Mouse (Mus musculus) embryonic facial prominence, embryonic 10.5 days (tissue): ENCODE measurements around the gene Slc44a3. TPM values are rescaled to one million over a fixed set of nuclear protein-coding genes. Genes with fewer than 3 reads are reported as not detected.

ENCODE experiments used
- DNase-seq: peaks from one replicate; pipeline ENCODE4 v3.0.0-alpha.2; 2017; ENCODE audit warnings: low spot score
- H3K27ac ChIP-seq: fragments of 300-500 bp; sonication (generic); replicated peaks from 2 replicates; pipeline ENCODE4 v1.5.1; 2016; ENCODE audit warnings: mild to moderate bottlenecking
- H3K27me3 ChIP-seq: fragments of 300-500 bp; sonication (generic); replicated peaks from 2 replicates; pipeline ENCODE4 v1.6.1; 2016; ENCODE audit warnings: low read depth, mild to moderate bottlenecking; ENCODE audit not compliant: poor library complexity, severe bottlenecking
- H3K36me3 ChIP-seq: fragments of 300-500 bp; sonication (generic); replicated peaks from 2 replicates; pipeline ENCODE4 v1.6.1; 2016; ENCODE audit warnings: mild to moderate bottlenecking, moderate library complexity
- H3K4me1 ChIP-seq: fragments of 300-500 bp; sonication (generic); 2 replicates; pipeline ENCODE4 v1.6.1; 2016
- H3K4me3 ChIP-seq: fragments of 300-500 bp; sonication (generic); 2 replicates; pipeline ENCODE4 v1.5.1; 2016; ENCODE audit warnings: mild to moderate bottlenecking, moderate library complexity
- H3K9me3 ChIP-seq: fragments of 300-500 bp; sonication (generic); 2 replicates; pipeline ENCODE4 v1.6.1; 2016; ENCODE audit warnings: mild to moderate bottlenecking
- WGBS: fragments of 180-500 bp; shearing (Covaris S2); methylation state at CpG from one replicate; pipeline ENCODE4 v1.1.7; 2016; 5-methylcytosine and 5-hydroxymethylcytosine counted together
- polyA plus RNA-seq: library from polyadenylated mRNA; unstranded; fragments of >200 nt; fragmentation: Nextera tagmentation; extraction: Ambion mirVana; gene quantifications from 2 replicates; pipeline ENCODE4 v1.2.1, GENCODE M21; 2016

Gene Slc44a3
- polyA plus RNA-seq, 1 experiment from 2014 or later: 1.6 TPM

GRCm38 (mm10) chr3:121462782-121463181 lies 69.4 kb downstream of the Slc44a3 start:
- Histone ChIP-seq H3K4me3 (no peak overlapping the region), H3K36me3 (peaks cover 42% of the 10 kb centered on the region), H3K27me3 (no peaks in the 10 kb centered on the region), H3K9me3 (no peaks in the 10 kb centered on the region), H3K27ac (no peak overlapping the region), H3K4me1 (peaks cover 38% of the 10 kb centered on the region)
- DNase-seq: no peak
- 91% methylated on average over 3 of the region's 3 CpGs for WGBS

- peaks cover 56% of the 10 kb centered on the region for H3K36me3 ChIP-seq
- H3K4me3 ChIP-seq: no peak overlapping the region
- H3K4me1 ChIP-seq: peaks cover 28% of the 10 kb centered on the region
- H3K27me3 ChIP-seq: no peaks in the 10 kb centered on the region
- no peak overlapping the region for H3K27ac ChIP-seq
- 94% methylated on average over 13 of the region's 13 CpGs for WGBS
- no peak for DNase-seq
- no peaks in the 10 kb centered on the region for H3K9me3 ChIP-seq
These were observed 70.7 kb downstream of the Slc44a3 start for GRCm38 (mm10) chr3:121461477-121461876.

- H3K27ac ChIP-seq: no peak overlapping the region
- peaks cover 64% of the 10 kb centered on the region for H3K36me3 ChIP-seq
- H3K9me3 ChIP-seq: no peaks in the 10 kb centered on the region
- H3K27me3 ChIP-seq: no peaks in the 10 kb centered on the region
- 90% methylated on average over 16 of the region's 16 CpGs for WGBS
- H3K4me3 ChIP-seq: no peak overlapping the region
- DNase-seq: no peak
- peaks cover 20% of the 10 kb centered on the region for H3K4me1 ChIP-seq
These were observed 71.6 kb downstream of the Slc44a3 start for GRCm38 (mm10) chr3:121460473-121461193.

GRCm38 (mm10) chr3:121458545-121459492 lies 73.4 kb downstream of the Slc44a3 start:
- H3K4me1 ChIP-seq: peaks cover 7% of the 10 kb centered on the region; the same call in 1 of the 2 replicates
- no peaks in the 10 kb centered on the region for H3K9me3 ChIP-seq
- WGBS: 84% methylated on average over 14 of the region's 14 CpGs
- DNase-seq: no peak
- no peak overlapping the region for H3K4me3 ChIP-seq
- H3K27ac ChIP-seq: no peak overlapping the region
- peaks cover 82% of the 10 kb centered on the region for H3K36me3 ChIP-seq
- H3K27me3 ChIP-seq: no peaks in the 10 kb centered on the region

GRCm38 (mm10) chr3:121451404-121451803 lies 80.8 kb downstream of the Slc44a3 start:
- Histone ChIP-seq H3K4me3 (no peak overlapping the region), H3K27me3 (no peaks in the 10 kb centered on the region), H3K27ac (no peak overlapping the region), H3K36me3 (peaks cover 90% of the 10 kb centered on the region), H3K9me3 (0 out of 2 replicates have a peak, but pooled peaks cover 3% of the 10 kb centered on the region), H3K4me1 (peaks cover 15% of the 10 kb centered on the region)
- no peak for DNase-seq
- 68% methylated on average over 10 of the region's 10 CpGs for WGBS

GRCm38 (mm10) chr3:121449527-121449926 lies 82.7 kb downstream of the Slc44a3 start:
- no peaks in the 10 kb centered on the region for H3K27me3 ChIP-seq
- no peak overlapping the region for H3K4me3 ChIP-seq
- DNase-seq: no peak
- peaks cover 9% of the 10 kb centered on the region; the same call in 1 of the 2 replicates for H3K9me3 ChIP-seq
- no peak overlapping the region for H3K27ac ChIP-seq
- peaks cover 85% of the 10 kb centered on the region for H3K36me3 ChIP-seq
- H3K4me1 ChIP-seq: peaks cover 15% of the 10 kb centered on the region
- 87% methylated on average over 8 of the region's 8 CpGs for WGBS

GRCm38 (mm10) chr3:121448606-121449005 lies 83.6 kb downstream of the Slc44a3 start:
- no peak overlapping the region for H3K4me3 ChIP-seq
- H3K9me3 ChIP-seq: peaks cover 11% of the 10 kb centered on the region; the same call in 1 of the 2 replicates
- WGBS: 73% methylated on average over 8 of the region's 8 CpGs
- no peaks in the 10 kb centered on the region for H3K27me3 ChIP-seq
- H3K4me1 ChIP-seq: peaks cover 15% of the 10 kb centered on the region
- peaks cover 85% of the 10 kb centered on the region for H3K36me3 ChIP-seq
- no peak overlapping the region for H3K27ac ChIP-seq
- DNase-seq: no peak

- Histone ChIP-seq H3K36me3 (peaks cover 86% of the 10 kb centered on the region), H3K27me3 (no peaks in the 10 kb centered on the region)
These were observed 84.2 kb downstream of the Slc44a3 start for GRCm38 (mm10) chr3:121448029-121448468.

GRCm38 (mm10) chr3:121446454-121446853 lies 85.8 kb downstream of the Slc44a3 start:
- WGBS: 81% methylated on average over 8 of the region's 8 CpGs

More at GRCm38 (mm10) chr3:121448029-121448468, 84.2 kb downstream of the Slc44a3 start:
- DNase-seq: no peak
- 38% methylated on average over 11 of the region's 11 CpGs for WGBS
- peaks cover 11% of the 10 kb centered on the region; the same call in 1 of the 2 replicates for H3K9me3 ChIP-seq
- H3K4me3 ChIP-seq: no peak overlapping the region
- no peak overlapping the region for H3K27ac ChIP-seq
- peaks cover 15% of the 10 kb centered on the region for H3K4me1 ChIP-seq

GRCm38 (mm10) chr3:121444414-121444813 lies 87.8 kb downstream of the Slc44a3 start:
- H3K36me3 ChIP-seq: peaks cover 86% of the 10 kb centered on the region
- peaks cover 29% of the 10 kb centered on the region for H3K4me1 ChIP-seq
- DNase-seq: no peak
- 96% methylated on average over 6 of the region's 6 CpGs for WGBS
- H3K27me3 ChIP-seq: no peaks in the 10 kb centered on the region
- peaks cover 11% of the 10 kb centered on the region; the same call in 1 of the 2 replicates for H3K9me3 ChIP-seq
- no peak overlapping the region for H3K27ac ChIP-seq
- H3K4me3 ChIP-seq: no peak overlapping the region

More at GRCm38 (mm10) chr3:121446454-121446853, 85.8 kb downstream of the Slc44a3 start:
- H3K4me3 ChIP-seq: no peak overlapping the region
- H3K27me3 ChIP-seq: no peaks in the 10 kb centered on the region
- H3K9me3 ChIP-seq: peaks cover 11% of the 10 kb centered on the region; the same call in 1 of the 2 replicates
- DNase-seq: no peak
- H3K36me3 ChIP-seq: peaks cover 86% of the 10 kb centered on the region
- no peak overlapping the region for H3K27ac ChIP-seq
- H3K4me1 ChIP-seq: peaks cover 15% of the 10 kb centered on the region

GRCm38 (mm10) chr3:121443861-121444271 lies 88.3 kb downstream of the Slc44a3 start:
- Histone ChIP-seq H3K4me1 (peaks cover 34% of the 10 kb centered on the region), H3K4me3 (no peak overlapping the region), H3K27ac (no peak overlapping the region), H3K36me3 (peaks cover 90% of the 10 kb centered on the region), H3K27me3 (no peaks in the 10 kb centered on the region), H3K9me3 (peaks cover 11% of the 10 kb centered on the region; the same call in 1 of the 2 replicates)
- no peak for DNase-seq
- WGBS: 85% methylated on average over 4 of the region's 4 CpGs

- peaks cover 11% of the 10 kb centered on the region; the same call in 1 of the 2 replicates for H3K9me3 ChIP-seq
- no peak overlapping the region for H3K4me3 ChIP-seq
- no peak overlapping the region for H3K27ac ChIP-seq
- H3K4me1 ChIP-seq: peaks cover 34% of the 10 kb centered on the region
- WGBS: 93% methylated on average over 5 of the region's 5 CpGs
- no peaks in the 10 kb centered on the region for H3K27me3 ChIP-seq
- peaks cover 94% of the 10 kb centered on the region for H3K36me3 ChIP-seq
- no peak for DNase-seq
These were observed 89.9 kb downstream of the Slc44a3 start for GRCm38 (mm10) chr3:121442288-121442687.
